Mouse (Mus musculus) G1E (cell line): ENCODE measurements at regions not wholly inside any gene's neighbourhood (a gene's known extent, or its start where the extent isn't known, plus 50 kb on each side); places are given as distances from the start of the nearest gene placed in this dataset.
A peak's percentile ranks its signal among the peaks of the same experiment; 100 is the strongest.

Experiments
- ATAC-seq: 2 replicates; pipeline ENCODE4 v1.8.0; 2016; ENCODE audit warnings: mild to moderate bottlenecking; ENCODE audit not compliant: insufficient number of reproducible peaks, poor library complexity, low FRiP score, severe bottlenecking; ENCODE audit errors: extremely low read depth
- DNase-seq: peaks from one replicate; pipeline ENCODE4 v3.0.0; 2012; ENCODE audit warnings: low spot score
- H3K27me3 ChIP-seq: 2 replicates; pipeline ENCODE4 v1.6.1; 2012; ENCODE audit warnings: mild to moderate bottlenecking, low read length, inconsistent platforms; ENCODE audit not compliant: insufficient read depth
- H3K36me3 ChIP-seq: replicated peaks from 2 replicates; pipeline ENCODE3; 2012; ENCODE audit warnings: mild to moderate bottlenecking, inconsistent platforms
- H3K4me1 ChIP-seq: 2 replicates; pipeline ENCODE4 v1.6.1; 2012; ENCODE audit warnings: low read depth, low read length, inconsistent platforms, mixed read lengths; ENCODE audit not compliant: insufficient read depth
- H3K4me3 ChIP-seq: 2 replicates; pipeline ENCODE4 v1.5.1; 2012; ENCODE audit warnings: low read depth, mild to moderate bottlenecking, inconsistent platforms, low read length, moderate library complexity, mixed read lengths
- H3K9me3 ChIP-seq: replicated peaks from 2 replicates; pipeline ENCODE4 v1.6.1; 2012; ENCODE audit warnings: inconsistent platforms
- CTCF ChIP-seq: IDR thresholded peaks from 2 replicates; pipeline ENCODE4 v1.5.1; 2012; ENCODE audit warnings: low read depth, low read length, inconsistent platforms, mixed read lengths
- GATA1 ChIP-seq: IDR thresholded peaks from 2 replicates; pipeline ENCODE4 v1.6.1; 2012; ENCODE audit warnings: borderline replicate concordance, low read length, inconsistent platforms, mixed read lengths
- GATA2 ChIP-seq: IDR thresholded peaks from 2 replicates; pipeline ENCODE4 v1.6.1; 2012; ENCODE audit warnings: low read depth, low read length, inconsistent platforms, borderline replicate concordance
- POLR2AphosphoS5 ChIP-seq: IDR thresholded peaks from 2 replicates; pipeline ENCODE4 v1.6.1; 2012; ENCODE audit warnings: low read depth, low read length, inconsistent platforms; ENCODE audit not compliant: insufficient replicate concordance
- TAL1 ChIP-seq: conservative IDR thresholded peaks from 2 replicates; pipeline ENCODE4 v1.6.1; 2012; ENCODE audit warnings: low read depth, low read length, inconsistent platforms, mixed read lengths

GRCm38 (mm10) chr5:75377311-75378300 lies 197.1 kb upstream of the Kit start:
- DNase-seq (peak; percentile 18), ATAC-seq (peak; percentile 77)
- Histone ChIP-seq H3K36me3 (no peaks in the 10 kb centered on the region), H3K9me3 (0 out of 2 replicates have a peak, but pooled peaks cover under 1% of the 10 kb centered on the region), H3K27me3 (no peaks in the 10 kb centered on the region), H3K4me3 (peak overlapping the region; percentile 11; the same call in 1 of the 2 replicates), H3K4me1 (peaks cover 66% of the 10 kb centered on the region)
- TF ChIP-seq CTCF (no peak), GATA2 (no peak), POLR2AphosphoS5 (no peak), GATA1 (no peak), TAL1 (no peak)

GRCm38 (mm10) chr5:75378655-75379054 lies 196.1 kb upstream of the Kit start:
- Histone ChIP-seq H3K9me3 (no peaks in the 10 kb centered on the region), H3K4me1 (peaks cover 73% of the 10 kb centered on the region), H3K4me3 (no peak overlapping the region; the same call in 1 of the 2 replicates), H3K36me3 (no peaks in the 10 kb centered on the region), H3K27me3 (no peaks in the 10 kb centered on the region)
- no peak for TF ChIP-seq TAL1
- TF ChIP-seq POLR2AphosphoS5, result no peak
- TF ChIP-seq GATA1, result no peak
- TF ChIP-seq CTCF, result no peak
- no peak for TF ChIP-seq GATA2
- ATAC-seq, result no peak
- no peak for DNase-seq

GRCm38 (mm10) chr5:75380340-75380739 lies 194.4 kb upstream of the Kit start:
- H3K4me1 ChIP-seq, result peaks cover 75% of the 10 kb centered on the region
- ATAC-seq, result no peak
- H3K4me3 ChIP-seq, result no peak overlapping the region
- H3K27me3 ChIP-seq, result no peaks in the 10 kb centered on the region
- no peak for TF ChIP-seq GATA2
- no peak for TF ChIP-seq GATA1
- TF ChIP-seq POLR2AphosphoS5, result no peak
- no peak; the same call in 1 of the 2 replicates for TF ChIP-seq CTCF
- no peak for TF ChIP-seq TAL1
- H3K9me3 ChIP-seq, result no peaks in the 10 kb centered on the region
- no peaks in the 10 kb centered on the region for H3K36me3 ChIP-seq
- peak; percentile 42 for DNase-seq

GRCm38 (mm10) chr5:75382138-75382537 lies 192.6 kb upstream of the Kit start:
- no peaks in the 10 kb centered on the region for H3K27me3 ChIP-seq
- TF ChIP-seq TAL1 (no peak), POLR2AphosphoS5 (no peak), GATA2 (no peak)
- H3K36me3 ChIP-seq, result no peaks in the 10 kb centered on the region
- H3K4me1 ChIP-seq, result peaks cover 75% of the 10 kb centered on the region
- ATAC-seq (no peak), DNase-seq (no peak)
- no peaks in the 10 kb centered on the region for H3K9me3 ChIP-seq
- no peak overlapping the region for H3K4me3 ChIP-seq

GRCm38 (mm10) chr5:75387886-75388454 lies 186.7 kb upstream of the Kit start:
- DNase-seq, result no peak
- Histone ChIP-seq H3K4me1 (peaks cover 62% of the 10 kb centered on the region), H3K36me3 (no peaks in the 10 kb centered on the region), H3K9me3 (no peaks in the 10 kb centered on the region), H3K4me3 (peak overlapping the region; percentile 18; the same call in 1 of the 2 replicates), H3K27me3 (peaks cover 3% of the 10 kb centered on the region; the same call in 1 of the 2 replicates)
- TF ChIP-seq TAL1 (no peak), GATA2 (no peak), CTCF (no peak), GATA1 (no peak), POLR2AphosphoS5 (no peak)
- ATAC-seq, result no peak

GRCm38 (mm10) chr5:75388699-75389260 lies 185.9 kb upstream of the Kit start:
- H3K4me1 ChIP-seq, result peaks cover 54% of the 10 kb centered on the region
- H3K27me3 ChIP-seq, result peaks cover 3% of the 10 kb centered on the region; the same call in 1 of the 2 replicates
- no peak for ATAC-seq
- no peak overlapping the region for H3K4me3 ChIP-seq
- no peak for TF ChIP-seq GATA1
- TF ChIP-seq GATA2, result no peak
- TF ChIP-seq TAL1, result no peak
- no peak for TF ChIP-seq CTCF
- TF ChIP-seq POLR2AphosphoS5, result no peak
- no peak for DNase-seq
- no peaks in the 10 kb centered on the region for H3K9me3 ChIP-seq
- no peaks in the 10 kb centered on the region for H3K36me3 ChIP-seq
